25 mouse cellular contexts compared by ENCODE assay signal in the genomic region with DNA sequence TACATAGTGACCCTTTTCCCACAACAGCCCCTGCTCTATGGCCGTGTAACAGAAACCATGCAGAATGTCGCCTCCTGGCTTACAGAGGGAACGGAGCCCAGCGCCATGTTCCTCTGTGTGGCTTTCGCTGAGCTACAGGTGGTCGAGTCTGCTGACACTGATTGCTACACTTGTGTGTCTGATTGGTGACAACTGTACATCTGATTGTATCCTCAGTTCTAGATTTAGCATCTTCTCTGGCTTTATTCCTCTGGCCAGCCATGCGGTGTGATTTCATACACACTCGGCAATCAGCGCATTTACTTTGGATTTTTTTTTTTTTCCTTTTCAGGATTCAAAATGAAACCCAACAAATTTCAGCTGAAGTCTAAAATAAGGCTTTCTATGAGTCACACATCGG.
DNase-seq lines count a peak whose midpoint lies in the region; TF ChIP-seq lines count a peak whose summit lies in the region.
"Had no signal": no experiment of that assay in that cellular context is flagged by ENCODE, and none has a peak within 500 bp of the region (broad histone marks: within the 10 kb centered on the region; RNA-seq: fewer than 3 reads in every experiment).

No protein-coding gene starts in this region.

- WGBS in lung, adult 2 months = 94% methylated on average over 10 of the region's 10 CpGs

- no peaks in the 10 kb centered on the region for H3K4me1 ChIP-seq in lung, adult 2 months (ENCODE audit: control insufficient read depth, insufficient read depth, low read length)
- H3K4me1 ChIP-seq: forebrain, embryonic 12.5 days; limb, embryonic 12.5 days; midbrain, embryonic 12.5 days had no signal

- TF ChIP-seq CTCF in lung, adult 2 months (IDR thresholded peaks at IDR 0.05; ENCODE audit: insufficient read depth, low read length) = no peak

- no peak overlapping the region for H3K4me3 ChIP-seq in lung, adult 2 months (replicated peaks; ENCODE audit: extremely low read depth, low read depth, low read length)
- H3K4me3 ChIP-seq: embryonic facial prominence, embryonic 13.5 days; erythroblast, embryonic 14.5 days; forebrain, embryonic 12.5 days; heart, adult 2 months; hindbrain, embryonic 13.5 days; left cerebral cortex, adult 2 months; limb, embryonic 12.5 days; midbrain, embryonic 12.5 days had no signal

- no peak for TF ChIP-seq POLR2A in lung, adult 2 months (IDR thresholded peaks at IDR 0.05; ENCODE audit: borderline replicate concordance, extremely low read depth, low read depth, low read length)

- peak; percentile 32 for DNase-seq in layer of hippocampus, adult 9-11 months
- DNase-seq in layer of hippocampus, postnatal 36 days = no peak
- DNase-seq in frontal cortex, postnatal 14 days (ENCODE audit: low spot score in 2 of 2) = peak; percentile 23 to 25
- DNase-seq in right cerebral cortex, adult 2 months (ENCODE audit: low spot score in 2 of 2) = peak; percentile 17 to 40
- DNase-seq in telencephalon, adult 2 months (ENCODE audit: low read depth, low spot score) = peak; percentile 45
- DNase-seq in lung, adult 2 months = no peak
- DNase-seq in cerebellum, adult 11 months = no peak
- DNase-seq: adrenal gland, adult 8-10 months; B cell, adult 2 months; cerebellum, adult 2 months; cerebellum, postnatal 25 days; gastrocnemius, postnatal 25 days; heart, adult 2 months; kidney, adult 2 months; liver, postnatal 0 days; lung, postnatal 14 days; spleen, adult 18-20 months; thymus, postnatal 14 days had no signal

Comparison
In these comparisons a context has a peak if more than half of its experiments do, and no peak if none do; other contexts are left out.
1. DNase-seq: peak in layer of hippocampus, adult 9-11 months (single experiment), frontal cortex, postnatal 14 days (2 of 2), right cerebral cortex, adult 2 months (2 of 2) and telencephalon, adult 2 months (single experiment); none in layer of hippocampus, postnatal 36 days (0 of 2), lung, adult 2 months (single experiment) and cerebellum, adult 11 months (single experiment).